In the genomic region with DNA sequence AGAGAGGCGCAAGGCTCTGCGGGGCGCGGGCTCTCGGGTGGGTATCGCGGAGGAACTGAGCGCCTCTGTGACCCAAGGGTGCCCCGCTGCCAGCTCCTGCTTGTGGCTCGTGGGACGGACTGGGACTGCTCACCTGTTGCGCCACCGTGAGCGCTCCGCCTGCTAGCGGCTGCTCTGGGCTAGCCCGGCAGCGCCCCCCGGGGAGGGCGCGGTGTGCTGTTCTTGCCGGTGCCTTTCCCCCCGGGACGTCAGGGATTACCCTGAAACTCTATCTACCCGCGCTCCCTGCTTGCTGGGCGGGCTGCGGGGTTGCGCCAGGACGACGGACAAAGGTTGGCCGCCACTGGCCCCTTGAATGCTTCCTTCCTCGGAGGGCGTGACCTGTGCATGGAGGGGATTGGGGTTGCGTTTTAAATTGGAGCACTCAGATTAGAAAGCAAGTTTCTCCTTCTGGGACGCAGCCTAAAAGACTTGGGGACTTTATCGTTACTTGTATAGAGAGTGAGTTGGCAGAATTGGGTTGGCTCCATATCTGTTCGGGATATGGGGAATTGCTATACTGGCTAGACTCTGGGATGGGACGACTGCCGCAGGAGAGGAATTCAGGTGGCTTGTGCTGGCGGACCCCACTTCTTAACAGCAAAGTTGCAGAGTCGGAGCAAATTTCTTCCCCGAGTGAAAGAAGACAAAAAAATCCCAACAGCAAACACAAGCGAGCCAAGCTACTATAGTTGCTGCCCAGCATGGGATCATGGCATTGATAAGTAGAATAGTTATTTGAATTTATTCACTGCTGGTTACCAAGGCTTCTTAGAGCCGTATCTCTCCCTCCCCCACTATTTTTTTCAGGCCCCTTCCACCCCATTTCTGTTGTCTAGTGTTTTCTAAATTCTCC, we compare ENCODE assay signal across 8 mouse cellular contexts. TPM values are rescaled to one million over a fixed set of nuclear protein-coding genes. Genes with fewer than 3 reads are reported as not detected.
DNase-seq lines count a peak whose midpoint lies in the region; ATAC-seq and TF ChIP-seq lines count a peak whose summit lies in the region.

No protein-coding gene starts in this region.

- H3K4me1 ChIP-seq in bone marrow macrophage, adult 2 months (ENCODE audit: control insufficient read depth, insufficient read depth, low read length) = peaks cover 12% of the 10 kb centered on the region
- peaks cover 42% of the 10 kb centered on the region for H3K4me1 ChIP-seq in liver, embryonic 16.5 days (ENCODE audit: control insufficient read depth, low read depth, low read length)
- H3K4me1 ChIP-seq in neural tube, embryonic 14.5 days (ENCODE audit: control insufficient read depth, insufficient read depth, low read length) = peaks cover 9% of the 10 kb centered on the region; the same call in 1 of the 2 replicates

- ATAC-seq in frontal cortex, adult (ENCODE audit: low TSS enrichment) = 0 out of 2 replicates have a peak, but pooled peaks have one; percentile 9
- peak; percentile 57 for ATAC-seq in liver, embryonic 16.5 days (ENCODE audit: low read depth)
- no peak; the same call in 1 of the 2 replicates for ATAC-seq in neural tube, embryonic 14.5 days (ENCODE audit: low read depth)

- H3K9ac ChIP-seq in liver, embryonic 16.5 days (ENCODE audit: low read depth, low read length) = peak overlapping the region; percentile 81
- peak overlapping the region; percentile 60 for H3K9ac ChIP-seq in neural tube, embryonic 14.5 days (replicated peaks; ENCODE audit: low read depth, low read length)

- no peak for DNase-seq in frontal cortex, postnatal 25 days (ENCODE audit: low spot score in 2 of 2)
- peak; percentile 72 for DNase-seq in gastrocnemius, adult 2 months
- DNase-seq in induced T-regulatory cell, adult 2 months (ENCODE audit: low read depth) = peak; percentile 60
- DNase-seq in layer of hippocampus, adult 8-10 months (ENCODE audit: low spot score in 2 of 2) = no peak

- H3K27ac ChIP-seq in bone marrow macrophage, adult 2 months (ENCODE audit: insufficient read depth, low read depth, low read length) = no peak overlapping the region
- peak overlapping the region; percentile 84 for H3K27ac ChIP-seq in gastrocnemius, adult 2 months
- peak overlapping the region; percentile 88 for H3K27ac ChIP-seq in liver, embryonic 16.5 days (ENCODE audit: low read length)
- H3K27ac ChIP-seq in neural tube, embryonic 14.5 days (ENCODE audit: low read depth, low read length) = no peak overlapping the region

- no peak for TF ChIP-seq POLR2A in bone marrow macrophage, adult 2 months (IDR thresholded peaks at IDR 0.05; ENCODE audit: borderline replicate concordance, low read depth, low read length)

- H3K27me3 ChIP-seq in liver, embryonic 16.5 days (ENCODE audit: control insufficient read depth, insufficient read depth, low read depth, low read length) = peaks cover 25% of the 10 kb centered on the region
- no peaks in the 10 kb centered on the region for H3K27me3 ChIP-seq in neural tube, embryonic 14.5 days (ENCODE audit: control insufficient read depth, insufficient read depth, low read length)

- peak overlapping the region; percentile 66 for H3K4me3 ChIP-seq in bone marrow macrophage, adult 2 months (ENCODE audit: insufficient read depth, low read length)
- H3K4me3 ChIP-seq in gastrocnemius, adult 2 months = peak overlapping the region; percentile 88
- peak overlapping the region; percentile 82 for H3K4me3 ChIP-seq in liver, embryonic 16.5 days (ENCODE audit: low read depth, low read length)
- H3K4me3 ChIP-seq in neural tube, embryonic 14.5 days (ENCODE audit: low read depth, low read length) = peak overlapping the region; percentile 60

- intact Hi-C loops in gastrocnemius, adult 2 months (cut with DNase I) = loop anchor here (2.0 to 5.0 kb wide), 2 partner anchors 47 to 104 kb away; no protein-coding TSS in a partner anchor

- WGBS in liver, embryonic 16.5 days (ENCODE audit: insufficient replicate concordance) = under 1% methylated on average over 42 of the region's 45 CpGs
- 0% methylated on average over 43 of the region's 45 CpGs for WGBS in neural tube, embryonic 14.5 days

- peak overlapping the region; percentile 86 for H3K4me2 ChIP-seq in liver, embryonic 16.5 days (ENCODE audit: low read depth, low read length)
- peak overlapping the region; percentile 98 for H3K4me2 ChIP-seq in neural tube, embryonic 14.5 days (ENCODE audit: low read depth, low read length)

- H3K9me3 ChIP-seq in liver, embryonic 16.5 days (replicated peaks; ENCODE audit: control insufficient read depth, low read length) = no peaks in the 10 kb centered on the region
- H3K9me3 ChIP-seq in neural tube, embryonic 14.5 days (ENCODE audit: control insufficient read depth, low read length) = no peaks in the 10 kb centered on the region

- no peaks in the 10 kb centered on the region; the same call in 1 of the 2 replicates for H3K36me3 ChIP-seq in liver, embryonic 16.5 days (ENCODE audit: control insufficient read depth, insufficient read depth)
- no peaks in the 10 kb centered on the region for H3K36me3 ChIP-seq in neural tube, embryonic 14.5 days (ENCODE audit: control insufficient read depth, insufficient read depth, low read length)

- no peak for TF ChIP-seq CTCF in bone marrow macrophage, adult 2 months (IDR thresholded peaks at IDR 0.05; ENCODE audit: low read depth, low read length)
- TF ChIP-seq CTCF in gastrocnemius, adult 2 months (IDR thresholded peaks at IDR 0.05) = peak; percentile 35

RNA-seq across cellular contexts. Expression of a gene that starts 1.3 kb away (rescaled TPM):
- polyA plus RNA-seq in bone marrow macrophage, adult 2 months (2012; ENCODE audit: insufficient read depth, insufficient read length, missing spikeins) = 10.9 and 12.7 TPM in 2 replicates
- 1 to 10 TPM; 3.8 to 4.3 TPM for total RNA-seq in gastrocnemius, adult 2 months (2021)
- 20.5 and 21.5 TPM in 2 replicates for polyA plus RNA-seq in liver, embryonic 16.5 days (2015; fragmentation: Nextera tagmentation; extraction: Ambion mirVana)
- polyA plus RNA-seq in neural tube, embryonic 14.5 days (2014; fragmentation: Nextera tagmentation; extraction: Ambion mirVana) = 23.6 and 26.5 TPM in 2 replicates
- total RNA-seq in layer of hippocampus, adult 8-10 months (2022) = 10 to 100 TPM; 22.4 to 27.3 (median 23.9) TPM

Comparison
In these comparisons a context has a peak if more than half of its experiments do, and no peak if none do; other contexts are left out.
1. DNase-seq: peak in gastrocnemius, adult 2 months (single experiment) and induced T-regulatory cell, adult 2 months (single experiment); none in frontal cortex, postnatal 25 days (0 of 2) and layer of hippocampus, adult 8-10 months (0 of 2).
2. H3K27ac ChIP-seq: peak in gastrocnemius, adult 2 months (single experiment) and liver, embryonic 16.5 days (single experiment); none in bone marrow macrophage, adult 2 months (single experiment) and neural tube, embryonic 14.5 days (single experiment).
3. Peak in every context shown above with its lines, with median percentiles within 50 percentile points of each other: H3K4me3 ChIP-seq.